Mouse (Mus musculus) embryonic fibroblast, embryonic 13.5 days (primary cell): ENCODE results near the gene Tmem266. TPM values are rescaled to one million over a fixed set of nuclear protein-coding genes. Genes with fewer than 3 reads are reported as not detected.

ENCODE experiments used
- H3K27ac ChIP-seq: 2 replicates; pipeline ENCODE4 v1.5.1; 2012; ENCODE audit warnings: low read length, control low read depth, inconsistent platforms; ENCODE audit not compliant: insufficient read depth
- H3K4me1 ChIP-seq: 2 replicates; pipeline ENCODE4 v1.6.1; 2011; ENCODE audit warnings: low read length; ENCODE audit not compliant: control insufficient read depth, insufficient read depth
- H3K4me3 ChIP-seq: 2 replicates; pipeline ENCODE4 v1.5.1; 2011; ENCODE audit warnings: mild to moderate bottlenecking, control low read depth, low read length; ENCODE audit not compliant: insufficient read depth
- CTCF ChIP-seq: IDR thresholded peaks from 2 replicates; pipeline ENCODE4 v1.5.1; 2011; ENCODE audit warnings: mild to moderate bottlenecking, control low read depth, low read length, moderate library complexity, borderline replicate concordance; ENCODE audit not compliant: insufficient read depth
- POLR2A ChIP-seq: IDR thresholded peaks from 2 replicates; pipeline ENCODE4 v1.6.1; 2011; ENCODE audit warnings: low read depth, mild to moderate bottlenecking, control low read depth, low read length, moderate library complexity
- polyA plus RNA-seq: library from polyadenylated mRNA; stranded (reverse); fragments of >200 nt; gene quantifications from 2 replicates; pipeline ENCODE4 v1.2.4, GENCODE M21; 2011; ENCODE audit warnings: low read depth; ENCODE audit not compliant: missing spikeins, insufficient read length

Tmem266 gene
- not detected in 2 replicates for polyA plus RNA-seq

GRCm38 (mm10) chr9:55326515-55327233 is at the start of gene Tmem266, which contains the start of gene Nrg4:
Tmem266 (plus strand) TSS chr9:55326913.
Nrg4 (minus strand) TSS chr9:55326844.
- peak within 1 kb of the TSS; percentile 60 for H3K4me3 ChIP-seq
- no peak for TF ChIP-seq CTCF
- TF ChIP-seq POLR2A: no peak
- no peaks in the 10 kb centered on the region; the same call in 1 of the 2 replicates for H3K4me1 ChIP-seq
- no peak within 1 kb of the TSS for H3K27ac ChIP-seq

GRCm38 (mm10) chr9:55277562-55277961 is 49.2 kb upstream of the Tmem266 start:
- Histone ChIP-seq H3K27ac (no peak overlapping the region), H3K4me3 (no peak overlapping the region), H3K4me1 (no peaks in the 10 kb centered on the region)
- no peak for TF ChIP-seq CTCF
- TF ChIP-seq POLR2A: no peak

GRCm38 (mm10) chr9:55279114-55279825 is 47.4 kb upstream of the Tmem266 start:
- no peak overlapping the region for H3K4me3 ChIP-seq
- TF ChIP-seq CTCF (no peak), POLR2A (no peak)
- H3K27ac ChIP-seq: no peak overlapping the region
- H3K4me1 ChIP-seq: no peaks in the 10 kb centered on the region; the same call in 1 of the 2 replicates

- Histone ChIP-seq H3K27ac (no peak overlapping the region), H3K4me1 (no peaks in the 10 kb centered on the region; the same call in 1 of the 2 replicates), H3K4me3 (no peak overlapping the region)
- TF ChIP-seq CTCF: no peak
- TF ChIP-seq POLR2A: no peak
These were observed 43.2 kb upstream of the Tmem266 start for GRCm38 (mm10) chr9:55283516-55283915.

GRCm38 (mm10) chr9:55285197-55285596 is 41.5 kb upstream of the Tmem266 start:
- no peaks in the 10 kb centered on the region; the same call in 1 of the 2 replicates for H3K4me1 ChIP-seq
- no peak overlapping the region for H3K4me3 ChIP-seq
- no peak overlapping the region for H3K27ac ChIP-seq
- TF ChIP-seq CTCF (no peak), POLR2A (no peak)

GRCm38 (mm10) chr9:55289475-55290198 is 37.1 kb upstream of the Tmem266 start:
- Histone ChIP-seq H3K27ac (no peak overlapping the region), H3K4me1 (no peaks in the 10 kb centered on the region), H3K4me3 (no peak overlapping the region)
- no peak for TF ChIP-seq CTCF
- TF ChIP-seq POLR2A: no peak

GRCm38 (mm10) chr9:55291966-55292365 is 34.7 kb upstream of the Tmem266 start:
- TF ChIP-seq CTCF (no peak), POLR2A (no peak)
- Histone ChIP-seq H3K27ac (no peak overlapping the region), H3K4me3 (no peak overlapping the region), H3K4me1 (no peaks in the 10 kb centered on the region)

GRCm38 (mm10) chr9:55296221-55296620 is 30.5 kb upstream of the Tmem266 start:
- TF ChIP-seq POLR2A (no peak), CTCF (no peak)
- Histone ChIP-seq H3K4me1 (no peaks in the 10 kb centered on the region), H3K27ac (no peak overlapping the region), H3K4me3 (no peak overlapping the region)

GRCm38 (mm10) chr9:55307066-55307465 is 19.6 kb upstream of the Tmem266 start:
- Histone ChIP-seq H3K4me1 (no peaks in the 10 kb centered on the region), H3K27ac (no peak overlapping the region), H3K4me3 (no peak overlapping the region)
- TF ChIP-seq POLR2A: no peak
- no peak for TF ChIP-seq CTCF

GRCm38 (mm10) chr9:55307557-55307956 is 19.2 kb upstream of the Tmem266 start:
- no peak overlapping the region for H3K4me3 ChIP-seq
- no peaks in the 10 kb centered on the region for H3K4me1 ChIP-seq
- no peak for TF ChIP-seq POLR2A
- no peak for TF ChIP-seq CTCF
- no peak overlapping the region for H3K27ac ChIP-seq
